Mouse (Mus musculus) liver, embryonic 14.5 days (tissue): ENCODE results near the gene Gen1.

Experiments
- CTCF ChIP-seq: IDR thresholded peaks from 2 replicates; pipeline ENCODE4 v1.5.1; 2016; ENCODE audit warnings: antibody characterized with exemption, low read depth, control low read depth
- EP300 ChIP-seq: IDR thresholded peaks from 2 replicates; pipeline ENCODE4 v1.6.1; 2016; ENCODE audit warnings: antibody characterized with exemption, low read depth

- peak; percentile 89 for TF ChIP-seq CTCF
- TF ChIP-seq EP300 = no peak
Measured at GRCm38 (mm10) chr12:11196142-11196597, 69.4 kb downstream of the Gen1 start.
